Mouse (Mus musculus) neural tube, embryonic 10.5 days (tissue): ENCODE results near the gene Cybrd1.

Experiments used
- DNase-seq: peaks from one replicate; pipeline ENCODE4 v3.0.0-alpha.2; 2017; ENCODE audit warnings: low spot score; ENCODE audit errors: extremely low spot score

Gene Cybrd1

DNA sequence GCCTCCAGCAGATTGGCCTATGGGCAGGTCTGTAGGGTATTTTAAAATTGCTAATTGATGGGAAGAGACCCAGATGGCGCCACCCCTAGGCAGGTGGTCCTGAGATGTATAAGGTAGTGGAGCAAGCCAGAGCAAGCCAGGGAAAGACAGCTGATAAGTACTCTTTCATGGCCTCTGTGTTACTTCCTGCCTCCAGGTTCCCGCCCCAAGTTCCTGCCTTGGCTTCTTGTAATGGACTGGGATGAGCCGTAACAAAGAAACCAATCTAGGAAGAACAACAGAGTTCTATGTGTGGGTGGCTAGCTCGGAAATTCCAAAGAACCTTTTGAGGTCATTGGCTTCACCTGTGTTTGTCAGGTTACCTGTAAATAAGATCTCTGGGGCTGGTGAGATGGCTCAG is 49.5 kb downstream of the Cybrd1 start:
- no peak for DNase-seq

DNA sequence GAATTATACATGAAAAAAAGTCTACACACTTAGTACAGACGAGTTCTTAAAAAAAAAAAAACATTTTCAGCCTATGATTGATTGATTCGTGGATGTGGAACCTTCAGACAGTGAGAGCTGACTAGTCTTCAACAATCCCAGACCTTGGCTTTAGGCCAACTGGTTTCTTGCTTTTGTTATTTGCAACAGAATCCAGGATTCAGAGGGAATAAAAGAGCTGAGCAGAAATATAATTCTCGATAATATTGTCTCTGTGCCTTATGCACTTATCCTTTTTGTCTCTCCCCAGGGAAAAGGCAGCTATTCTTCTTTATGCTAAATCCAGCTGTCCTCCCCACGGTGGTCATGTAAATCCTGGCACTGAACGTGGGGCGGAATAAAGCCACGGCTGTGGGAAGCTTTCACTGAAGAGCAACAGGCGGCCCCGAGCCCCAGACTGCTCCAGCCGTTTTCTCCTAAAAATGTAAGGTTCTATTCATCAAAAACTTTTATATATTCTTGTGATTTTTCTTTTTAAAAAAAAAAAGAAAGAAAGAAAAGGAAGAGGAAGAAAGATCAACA is 50.8 kb downstream of the Cybrd1 start:
- DNase-seq, result no peak

DNA sequence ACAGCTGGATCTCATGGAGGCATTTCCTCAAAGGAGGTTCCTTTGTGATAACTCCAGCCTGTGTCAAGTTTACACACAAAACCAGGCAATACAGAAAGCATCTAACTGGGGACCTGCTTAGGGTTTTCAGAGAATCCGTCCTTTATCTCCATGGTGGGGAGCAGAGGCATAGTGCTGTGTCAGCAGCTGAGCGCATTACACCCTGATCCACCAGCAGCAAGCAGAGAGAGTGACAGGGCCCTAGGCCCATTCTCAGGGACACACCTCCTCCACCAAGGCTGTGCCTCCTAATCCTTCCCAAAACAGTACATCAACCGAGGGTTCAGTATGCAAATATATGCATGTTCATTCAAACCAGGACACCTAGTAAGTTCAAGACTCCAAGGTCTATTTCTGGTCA is 55.3 kb downstream of the Cybrd1 start:
- no peak for DNase-seq

DNA sequence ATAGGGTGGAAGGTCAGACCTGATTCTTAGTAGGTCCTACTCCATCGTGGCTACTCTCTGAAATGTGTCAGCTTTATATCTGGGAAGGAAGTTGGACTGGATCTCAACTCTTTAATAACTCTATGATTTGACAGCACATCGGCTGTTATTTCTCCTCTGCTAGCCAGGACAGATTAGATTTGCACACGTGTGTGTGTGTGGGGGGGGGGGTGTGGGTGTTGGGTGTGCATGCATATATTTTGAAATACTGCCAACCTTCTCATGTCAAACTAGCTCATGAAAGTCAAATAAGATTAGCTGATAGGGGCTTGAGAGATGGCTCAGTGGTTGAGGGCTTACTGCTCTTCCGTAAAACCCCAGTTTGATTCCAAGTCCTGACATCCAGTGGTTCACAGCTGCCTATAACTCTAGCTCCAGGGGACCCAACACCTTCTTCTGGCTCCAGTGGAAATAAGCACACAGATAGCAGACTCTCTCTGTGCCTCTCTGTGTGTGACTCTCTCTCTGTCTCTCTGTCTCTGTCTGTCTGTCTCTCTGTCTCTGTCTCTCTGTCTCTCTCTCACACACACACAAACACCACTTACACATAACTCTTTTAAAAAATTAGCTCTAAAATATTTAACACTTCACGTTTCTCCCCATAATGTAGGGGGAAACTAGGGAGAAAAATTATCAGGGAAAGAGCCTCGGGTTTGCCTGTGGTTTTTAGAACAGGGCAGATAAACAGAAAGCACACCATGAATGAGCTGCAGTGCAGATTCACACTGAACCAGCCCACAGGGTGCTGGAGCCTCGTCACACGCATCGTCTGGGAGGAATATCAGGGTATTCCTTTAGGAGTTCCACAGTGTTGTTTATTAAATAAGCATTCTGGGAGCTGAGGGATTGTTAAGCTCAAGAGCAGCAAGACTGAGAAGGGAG is 58.9 kb downstream of the Cybrd1 start:
- DNase-seq, result no peak

DNA sequence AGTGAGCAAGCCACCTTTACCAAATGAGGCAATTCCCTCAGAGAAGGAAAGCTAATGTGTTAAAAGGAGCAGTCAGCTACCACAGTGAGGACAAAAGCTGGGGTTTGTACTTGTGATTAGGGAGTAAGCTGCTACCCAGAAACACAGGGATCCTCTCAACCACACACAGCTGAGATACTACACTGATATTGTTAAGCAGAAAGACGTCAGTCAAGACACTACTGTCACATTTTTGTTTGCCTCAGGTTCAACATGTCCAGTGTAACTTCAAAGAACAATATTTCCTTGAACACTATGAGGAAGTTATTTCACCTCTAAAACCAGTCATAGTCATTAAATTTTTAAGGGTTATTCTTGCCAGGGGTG is 59.5 kb downstream of the Cybrd1 start:
- no peak for DNase-seq

DNA sequence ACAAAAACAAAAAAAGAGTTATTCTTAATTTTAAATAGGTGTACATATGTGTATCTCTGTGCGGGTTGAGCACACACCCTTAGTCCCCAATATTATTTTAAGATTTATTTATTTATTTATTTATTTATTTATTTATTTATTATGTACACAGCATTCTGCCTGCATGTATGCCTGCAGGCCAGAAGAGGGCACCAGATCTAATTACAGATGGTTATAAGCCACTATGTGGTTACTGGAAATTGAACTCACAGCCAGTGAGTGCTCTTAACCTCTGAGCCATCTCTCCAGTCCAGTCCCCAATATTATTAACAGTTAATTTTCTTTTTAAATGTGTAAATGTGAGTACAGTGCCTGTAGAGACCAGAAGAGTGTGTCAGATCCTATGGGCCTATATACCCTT is 60.0 kb downstream of the Cybrd1 start:
- no peak for DNase-seq

DNA sequence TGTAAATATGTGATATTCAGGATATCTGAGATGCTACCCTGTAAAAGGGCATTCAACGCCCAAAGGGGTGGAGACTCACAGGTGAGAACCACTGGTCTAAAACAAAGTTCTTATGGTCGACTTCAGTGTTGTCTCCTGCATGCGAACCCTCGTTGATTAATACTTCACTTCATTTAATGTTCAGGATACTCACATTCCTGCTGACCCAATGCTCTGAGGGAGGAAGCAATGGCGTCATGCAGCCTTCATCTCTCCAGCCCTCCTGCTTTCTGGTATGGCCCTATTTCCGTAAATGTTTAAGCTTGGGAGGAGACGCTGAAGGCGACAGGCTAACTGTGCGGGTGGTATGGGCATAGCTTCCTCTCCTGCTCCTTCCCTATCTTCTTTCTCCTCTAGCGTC is 62.0 kb downstream of the Cybrd1 start:
- no peak for DNase-seq

DNA sequence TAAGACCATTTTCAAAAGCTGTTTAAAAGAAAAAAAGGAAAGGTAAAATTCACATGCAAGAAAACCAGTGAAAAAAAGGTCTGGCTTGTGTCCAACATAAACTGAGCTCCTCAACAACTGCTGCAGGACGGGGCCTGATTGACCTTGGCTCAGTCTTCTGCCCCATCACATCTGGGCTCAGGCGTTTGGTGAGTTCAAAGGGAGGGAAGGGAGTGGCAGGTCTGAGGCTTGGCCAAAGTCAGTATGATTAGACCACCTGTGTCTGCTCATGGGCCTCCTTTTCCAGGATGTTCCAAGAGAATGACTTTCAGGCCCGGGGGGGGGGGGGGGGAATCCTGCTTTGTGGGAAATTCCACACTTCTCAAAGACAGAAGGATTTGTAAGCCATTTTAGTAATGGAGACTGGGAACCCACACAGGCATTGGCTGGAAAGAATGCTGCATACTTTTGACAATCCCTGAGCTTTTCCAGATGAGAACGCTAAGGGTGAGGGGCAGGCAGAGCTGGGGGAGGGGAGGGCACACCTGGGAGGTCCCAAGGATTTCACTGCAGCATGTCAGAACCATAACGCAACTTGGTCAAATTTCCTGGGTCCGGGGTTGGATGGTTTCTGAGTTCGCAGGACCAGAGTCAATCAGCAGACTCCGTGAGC is 63.0 kb downstream of the Cybrd1 start:
- no peak for DNase-seq

DNA sequence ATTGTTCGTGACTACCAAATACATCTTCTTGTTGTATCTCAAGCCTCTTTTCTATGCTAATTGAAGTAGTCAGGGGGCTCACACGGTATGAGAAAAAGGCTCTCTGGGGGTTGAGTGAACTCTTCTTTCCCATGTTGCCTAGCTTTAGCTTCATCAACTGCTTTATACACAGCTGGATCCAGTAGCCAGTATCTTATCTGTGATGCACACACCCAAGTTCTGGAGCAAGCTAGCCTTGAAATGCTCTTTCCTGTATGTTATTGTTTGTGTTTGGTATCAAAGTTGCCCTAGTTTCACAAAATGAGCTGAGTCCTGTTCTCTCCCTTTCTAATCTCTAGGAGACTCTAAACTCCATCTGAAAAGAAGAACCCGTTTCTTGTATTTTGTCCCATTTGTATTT is 70.2 kb downstream of the Cybrd1 start:
- no peak for DNase-seq

DNA sequence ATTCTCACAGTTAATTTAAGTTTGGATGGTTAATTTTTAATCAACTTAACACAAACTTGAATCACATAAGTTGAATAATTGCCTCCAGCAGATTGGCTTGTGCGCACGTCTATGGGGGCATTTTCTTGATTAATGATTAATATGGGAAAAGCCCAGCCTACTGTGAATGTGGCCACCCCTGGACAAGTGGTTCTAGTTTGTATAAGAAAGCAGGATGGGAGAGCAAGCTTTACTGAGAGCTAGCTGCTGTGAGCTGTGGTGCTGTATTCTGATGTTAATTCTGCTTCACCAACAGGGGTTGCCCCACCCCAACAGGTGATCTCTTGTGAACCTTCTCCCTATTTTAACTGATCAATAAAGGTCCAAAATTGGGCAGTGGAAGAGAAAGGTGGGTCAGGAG is 71.1 kb downstream of the Cybrd1 start:
- no peak for DNase-seq

DNA sequence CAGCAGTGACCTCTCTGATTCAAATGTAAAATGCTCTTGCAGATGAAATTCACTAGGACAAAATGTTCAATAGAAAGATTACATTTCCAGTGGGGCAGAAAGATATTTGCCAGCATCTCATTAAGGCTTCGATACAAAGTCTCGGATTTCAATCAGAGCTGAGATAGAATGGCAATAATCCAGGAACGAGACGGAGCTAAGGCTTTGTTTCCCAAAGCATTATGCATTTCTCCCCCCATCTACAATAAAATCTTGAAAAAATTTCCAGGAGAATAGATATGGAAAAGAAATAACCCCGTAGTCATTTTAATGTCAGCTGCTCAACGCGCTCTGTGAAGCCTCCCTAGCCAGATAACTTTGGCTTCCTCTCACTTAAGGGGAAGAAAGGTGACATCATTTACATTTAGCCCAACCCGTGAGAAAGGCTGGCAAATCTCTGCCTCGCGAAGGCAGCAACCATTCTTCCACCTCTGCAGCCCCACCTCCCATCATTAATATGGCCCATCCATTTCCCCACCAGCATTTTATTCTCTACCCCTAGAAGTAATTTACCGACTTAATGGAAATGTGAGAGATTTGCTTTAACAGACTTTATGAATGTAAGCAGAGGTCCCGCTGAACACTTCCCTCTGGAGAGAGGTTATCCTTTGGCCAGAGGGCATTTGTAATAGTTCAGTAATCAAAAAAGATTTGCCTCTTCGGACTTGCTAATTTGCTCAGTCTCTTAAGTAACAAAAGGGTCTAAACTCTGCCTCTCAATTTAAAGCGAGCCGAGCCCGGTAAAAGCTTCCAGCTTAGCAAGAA is 73.9 kb downstream of the Cybrd1 start:
- DNase-seq, result no peak

DNA sequence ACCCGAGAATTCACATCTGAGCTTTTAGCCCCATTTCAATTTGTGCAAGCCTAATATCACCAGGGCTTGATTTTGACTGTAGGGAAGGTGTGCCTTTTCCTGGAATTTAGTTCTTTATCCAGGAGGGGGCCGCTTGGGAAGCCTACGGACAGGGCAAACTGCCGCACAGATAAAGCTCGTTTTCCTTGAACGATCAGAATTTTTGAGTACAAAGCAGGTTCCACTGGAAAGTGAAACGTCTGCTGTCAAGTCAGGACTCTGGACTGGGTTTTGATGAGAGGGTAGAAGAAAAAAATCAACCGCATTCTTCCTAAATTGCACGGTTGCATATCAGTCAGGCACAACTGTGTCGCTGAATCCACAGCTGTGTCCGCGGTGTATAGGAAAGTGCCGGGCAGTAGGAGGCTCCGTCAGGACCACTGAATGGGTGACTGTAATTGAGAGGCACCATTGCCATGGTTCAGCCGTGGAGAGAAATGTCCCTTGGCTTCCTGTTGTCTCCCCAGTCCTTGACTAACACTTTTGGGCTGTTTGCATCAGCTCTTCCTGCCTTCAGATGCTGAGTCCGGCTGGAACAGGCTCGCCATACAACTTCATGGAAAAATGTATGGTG is 74.6 kb downstream of the Cybrd1 start:
- DNase-seq, result no peak
